Mouse (Mus musculus) mouse embryonic stem cell (cell line): ENCODE measurements around the gene V1ra8.
"Not testable (repeated sequence)": the region's sequence is repeated elsewhere in the genome, so short reads cannot be mapped to it uniquely, and the experiment has no call there.

ENCODE experiments used
- in situ Hi-C, 2 experiments: fragments of 300-500 bp; cut with MboI; formaldehyde crosslinking; loops; 1 replicate in 1 of 2; 3 replicates in 1 of 2; pipeline ENCODE4 v1.14.3; 2019 to 2020; ENCODE audit warnings: low sequenced_read_pairs in 2 of 2, low pct_unique_long_range_greater_than_20kb in 1 of 2, mixed read lengths in 1 of 2; ENCODE audit not compliant: unreplicated experiment in 1 of 2

Gene V1ra8

GRCm38 (mm10) chr6:90202493-90202892 lies at the start of gene V1ra8:
Gene V1ra8 (plus strand): TSS chr6:90202793.
- in situ Hi-C loops, result not testable (repeated sequence)

- in situ Hi-C loops, result no loop called here
Measured at GRCm38 (mm10) chr6:90160139-90160538, 42.5 kb upstream of the V1ra8 start.

GRCm38 (mm10) chr6:90174508-90174907 lies 28.1 kb upstream of the V1ra8 start, which contains the start of gene Vmn1r52:
Gene Vmn1r52 (plus strand): TSS chr6:90174808.
- in situ Hi-C loops, result no loop called here

- in situ Hi-C loops, result no loop called here
Measured at GRCm38 (mm10) chr6:90224338-90224737, 21.7 kb downstream of the V1ra8 start, which contains the start of gene Vmn1r53. Gene Vmn1r53 (minus strand): TSS chr6:90224438.

- in situ Hi-C loops, result not testable (repeated sequence)
Measured at GRCm38 (mm10) chr6:90232114-90232513, 29.5 kb downstream of the V1ra8 start.

GRCm38 (mm10) chr6:90232681-90233080 lies 30.1 kb downstream of the V1ra8 start:
- in situ Hi-C loops, result no loop called here

GRCm38 (mm10) chr6:90244019-90244418 lies 41.4 kb downstream of the V1ra8 start:
- in situ Hi-C loops, result no loop called here

- in situ Hi-C loops, result no loop called here
Measured at GRCm38 (mm10) chr6:90246000-90246399, 43.4 kb downstream of the V1ra8 start, which contains the start of gene Vmn1r54. Gene Vmn1r54 (plus strand): TSS chr6:90246300.
